Mouse (Mus musculus): ENCODE data around the gene Slx1b.
"Not testable (repeated sequence)": the region's sequence is repeated elsewhere in the genome, so short reads cannot be mapped to it uniquely, and the experiment has no call there.

The Slx1b gene

DNA sequence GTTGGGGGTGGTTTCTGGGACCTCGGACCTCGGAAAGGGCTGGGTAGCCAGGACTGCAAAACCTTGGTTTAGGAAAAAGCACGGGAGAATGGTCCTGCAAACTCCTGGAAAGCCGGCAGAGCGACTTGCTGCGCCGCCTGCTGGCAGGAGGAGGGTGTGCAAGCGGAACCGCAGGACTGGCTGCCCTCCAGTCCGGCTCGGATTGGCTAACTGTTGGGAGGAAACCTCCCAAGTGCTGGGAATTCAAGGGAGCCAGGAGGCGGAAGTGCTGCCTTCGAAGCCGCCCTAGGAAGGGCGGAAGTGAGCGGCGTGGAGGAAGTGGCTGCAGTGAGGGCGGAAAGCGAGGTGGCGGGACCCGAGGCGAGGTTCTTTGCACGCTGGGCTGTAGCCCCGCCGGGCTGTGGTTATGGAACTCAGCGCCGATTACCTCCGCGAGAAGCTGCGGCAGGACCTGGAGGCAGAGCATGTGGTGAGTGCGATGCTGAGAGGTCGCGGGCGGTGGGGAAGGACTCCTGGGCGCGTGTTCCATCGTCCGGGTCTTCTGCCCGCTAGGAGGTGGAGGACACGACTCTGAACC is at the start of gene Slx1b:
Slx1b (minus strand) TSS at position 154 of the 577 bp plus-strand sequence.
- peak; percentile 86 to 92 for DNase-seq (ENCODE audit: low read depth in 1 of 2, low spot score in 2 of 2)

DNA sequence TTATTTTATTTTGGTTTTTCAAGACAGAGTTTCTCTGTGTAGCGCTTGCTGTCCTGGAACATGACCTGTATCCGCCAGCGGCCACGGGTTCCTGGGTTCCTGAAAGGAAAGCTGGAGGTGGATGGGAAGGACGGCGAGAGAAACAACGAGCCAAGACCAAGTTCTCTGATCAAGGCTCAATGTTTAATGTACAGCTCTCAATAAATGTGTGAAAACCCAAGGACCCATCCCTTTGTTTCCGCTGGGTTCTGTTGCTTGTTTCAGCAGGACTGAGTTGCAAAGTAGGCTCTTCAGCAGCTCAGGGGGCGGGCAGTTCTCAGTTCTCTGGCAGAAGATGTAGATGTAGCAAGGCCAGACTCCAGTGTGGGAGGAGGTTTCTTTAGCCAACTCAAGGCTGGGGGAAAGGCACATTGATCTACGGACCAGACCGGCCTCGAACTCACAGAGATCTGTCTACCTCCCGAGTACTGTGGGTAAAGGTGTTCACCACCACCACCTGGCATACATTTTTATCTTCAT is 46.4 kb upstream of the Slx1b start:
- DNase-seq (ENCODE audit: low read depth in 1 of 2, low spot score in 2 of 2): no peak

DNA sequence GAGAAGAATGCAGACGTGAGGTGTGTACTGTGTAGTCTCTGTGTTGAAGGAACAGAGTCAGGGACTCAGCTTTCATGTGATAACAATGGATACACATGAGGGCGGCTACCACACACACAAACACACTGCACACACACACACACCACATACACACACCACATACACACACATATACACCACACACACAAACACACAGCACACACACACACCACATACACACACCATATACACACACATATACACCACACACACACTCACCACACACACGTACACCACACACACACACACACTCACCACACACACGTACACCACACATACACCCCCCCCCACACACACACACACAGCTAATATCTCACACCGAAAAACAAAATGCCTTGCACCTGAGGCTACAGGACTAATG is 45.9 kb upstream of the Slx1b start:
- no peak for DNase-seq (ENCODE audit: low read depth in 1 of 2, low spot score in 2 of 2)

GRCm38 (mm10) chr7:126740977-126741376 is 45.4 kb upstream of the Slx1b start:
- no peak for DNase-seq (ENCODE audit: low read depth in 1 of 2, low spot score in 2 of 2)

DNA sequence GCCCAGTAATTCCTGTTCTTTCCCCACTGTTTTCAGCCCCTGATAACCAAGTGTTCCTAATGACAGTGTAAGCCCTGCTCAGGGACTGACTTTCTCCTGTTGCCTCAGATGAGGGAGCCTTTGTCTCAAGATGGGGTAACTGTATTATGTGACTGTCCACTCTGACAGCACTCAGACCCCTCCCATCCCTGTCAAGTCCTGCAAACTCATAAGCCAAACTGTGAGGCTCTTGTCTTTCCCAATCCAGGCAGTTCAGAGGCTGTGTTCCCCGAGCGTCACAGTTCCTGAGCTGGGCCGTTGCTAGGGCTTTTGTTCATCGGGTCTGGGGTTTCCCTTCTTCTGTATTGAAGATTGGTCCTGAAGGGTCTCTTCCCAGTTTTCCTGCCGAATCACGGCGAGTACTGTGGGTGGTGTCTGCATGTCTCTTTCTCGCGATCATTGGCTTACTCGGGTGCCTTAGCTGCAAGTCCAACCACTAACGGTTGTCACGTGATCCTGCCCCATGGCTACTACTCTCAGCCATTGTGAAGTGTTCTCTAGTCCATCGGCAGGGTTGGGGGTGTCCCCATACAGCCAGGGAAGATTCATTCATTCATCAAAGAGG is 44.6 kb upstream of the Slx1b start:
- DNase-seq (ENCODE audit: low read depth in 1 of 2, low spot score in 2 of 2): no peak

- DNase-seq (ENCODE audit: low read depth in 1 of 2, low spot score in 2 of 2): no peak
Measured at GRCm38 (mm10) chr7:126739551-126739950, 44.0 kb upstream of the Slx1b start.

DNA sequence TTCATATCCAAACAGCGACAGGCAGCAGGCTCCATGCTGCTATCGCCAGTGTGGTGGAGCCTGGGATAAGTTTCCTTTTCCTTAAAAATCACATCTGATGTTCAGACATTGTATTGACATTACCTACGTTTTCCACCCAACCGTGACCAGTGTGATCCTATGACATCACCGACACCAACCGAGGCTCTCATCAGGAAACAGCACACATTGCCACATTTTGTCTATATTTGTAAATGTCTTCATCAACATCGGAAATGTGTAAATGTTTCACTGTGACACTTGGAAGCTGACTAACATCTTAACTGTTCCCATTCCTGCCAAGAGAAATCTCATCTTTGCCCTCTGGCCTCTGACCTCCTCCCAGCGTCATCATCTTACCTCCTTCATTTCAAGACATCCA is 40.5 kb upstream of the Slx1b start:
- no peak for DNase-seq (ENCODE audit: low read depth in 1 of 2, low spot score in 2 of 2)

DNA sequence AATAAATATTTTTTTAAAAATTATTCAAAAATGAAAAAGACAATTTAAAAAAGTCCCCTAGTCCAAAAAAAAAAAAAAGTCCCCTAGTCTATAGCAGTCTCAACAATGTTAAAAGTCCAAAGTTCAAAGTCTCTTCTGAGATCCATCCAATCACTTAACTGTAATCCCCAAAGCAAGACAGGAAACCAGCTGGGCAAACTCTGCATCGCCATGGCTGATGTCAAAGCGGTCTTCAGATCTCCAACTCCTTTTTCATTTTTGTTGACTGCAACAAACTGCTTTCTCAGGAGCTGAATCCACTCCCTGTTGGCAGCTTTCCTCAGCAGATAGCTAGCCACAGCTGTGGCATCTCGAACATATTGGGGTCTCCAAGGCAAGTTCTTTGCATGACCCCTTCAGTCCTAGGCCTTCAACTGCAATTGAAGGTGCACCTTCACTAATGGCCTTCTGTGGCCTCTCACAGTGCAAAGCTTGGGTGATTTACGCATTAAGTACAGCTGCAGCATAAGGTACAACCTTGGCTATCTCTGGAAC is 34.7 kb upstream of the Slx1b start:
- not testable (repeated sequence) for DNase-seq (ENCODE audit: low read depth in 1 of 2, low spot score in 2 of 2)

DNA sequence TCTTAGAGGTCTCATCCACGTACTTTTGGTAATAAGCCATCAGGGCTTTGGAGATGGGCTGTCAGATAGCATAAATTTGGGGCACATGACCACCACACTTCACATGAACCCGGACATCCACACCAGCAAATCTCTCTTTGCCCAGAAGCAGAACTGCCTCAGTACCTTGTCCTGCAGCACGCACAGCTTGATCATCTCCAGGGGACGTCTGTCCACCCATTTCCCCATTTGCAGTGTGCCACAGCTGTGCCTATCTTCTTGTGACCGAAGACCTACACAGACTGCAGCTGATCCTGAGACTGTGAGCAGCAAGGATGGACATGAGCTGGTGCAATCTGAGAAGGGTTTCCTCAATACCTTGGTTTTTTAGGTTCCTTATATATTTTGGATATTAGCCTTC is 30.1 kb upstream of the Slx1b start:
- DNase-seq (ENCODE audit: low read depth in 1 of 2, low spot score in 2 of 2): no peak

- no peak for DNase-seq (ENCODE audit: low read depth in 1 of 2, low spot score in 2 of 2)
Measured at GRCm38 (mm10) chr7:126725077-126725476, 29.5 kb upstream of the Slx1b start.

DNA sequence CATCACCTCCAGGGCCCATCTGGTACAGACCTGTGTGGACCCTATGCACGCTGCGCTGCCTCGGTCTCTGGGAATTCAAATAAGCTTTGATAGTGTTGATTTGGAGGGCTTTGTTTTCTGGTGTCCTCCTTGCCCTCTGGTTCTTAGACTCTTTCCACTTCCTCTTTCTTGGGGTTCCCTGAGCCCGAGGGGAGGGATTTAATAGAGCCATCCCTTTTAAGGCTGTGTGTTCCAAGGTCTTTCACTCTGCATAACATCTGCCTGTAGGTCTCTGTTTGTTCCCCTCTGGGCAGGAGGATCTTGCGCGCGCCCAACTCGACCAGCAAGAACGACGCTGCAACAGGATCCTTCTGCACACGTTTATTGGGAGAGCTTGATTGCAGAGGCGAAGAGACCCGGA is 26.1 kb upstream of the Slx1b start:
- DNase-seq (ENCODE audit: low read depth in 1 of 2, low spot score in 2 of 2): no peak

DNA sequence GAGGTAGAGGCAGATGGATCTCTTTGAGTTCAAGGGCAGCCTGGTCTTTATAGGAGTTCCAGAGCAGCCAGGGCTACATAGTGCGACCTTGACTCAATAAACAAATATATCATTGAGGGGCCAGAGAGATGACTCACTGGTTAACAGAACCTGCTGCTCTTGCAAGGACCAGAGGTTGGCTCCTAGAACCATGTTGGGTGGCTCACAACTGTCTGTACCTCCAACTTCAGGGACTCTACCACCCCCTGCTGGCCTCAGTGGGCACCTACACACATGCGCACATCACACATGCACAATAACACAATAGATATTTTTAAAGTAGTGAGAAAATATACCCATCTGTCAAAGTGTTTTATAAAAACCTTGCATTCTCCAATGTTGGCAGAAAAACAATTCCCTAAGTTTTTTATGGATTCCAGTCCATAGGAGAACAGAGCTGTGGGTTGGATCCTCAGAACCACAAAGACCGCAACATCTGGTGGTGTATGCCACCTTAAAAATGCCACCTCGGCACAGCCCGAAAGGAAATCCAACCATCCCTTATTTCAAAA is 23.3 kb upstream of the Slx1b start:
- no peak for DNase-seq (ENCODE audit: low read depth in 1 of 2, low spot score in 2 of 2)

- no peak for DNase-seq (ENCODE audit: low read depth in 1 of 2, low spot score in 2 of 2)
Measured at GRCm38 (mm10) chr7:126717566-126717965, 22.0 kb upstream of the Slx1b start.

DNA sequence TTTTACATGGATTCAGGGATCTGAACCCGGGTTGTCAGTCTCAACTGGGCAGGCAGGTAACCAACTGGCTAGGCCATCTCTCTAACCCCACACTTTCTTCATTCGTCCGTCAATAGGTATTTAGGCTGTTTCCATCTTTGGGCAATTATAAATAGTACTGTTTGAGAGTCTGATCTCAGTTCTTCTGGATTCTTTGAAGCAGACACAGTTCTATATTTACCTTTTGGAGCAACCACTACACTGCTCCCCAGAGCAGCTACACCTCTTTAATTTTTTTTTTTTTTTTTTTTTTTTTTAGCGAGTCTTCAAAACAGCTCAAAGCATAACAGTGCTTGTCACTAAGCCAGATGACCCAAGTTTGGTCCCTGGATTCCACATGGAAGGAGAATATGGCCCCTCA is 20.1 kb upstream of the Slx1b start:
- no peak for DNase-seq (ENCODE audit: low read depth in 1 of 2, low spot score in 2 of 2)

DNA sequence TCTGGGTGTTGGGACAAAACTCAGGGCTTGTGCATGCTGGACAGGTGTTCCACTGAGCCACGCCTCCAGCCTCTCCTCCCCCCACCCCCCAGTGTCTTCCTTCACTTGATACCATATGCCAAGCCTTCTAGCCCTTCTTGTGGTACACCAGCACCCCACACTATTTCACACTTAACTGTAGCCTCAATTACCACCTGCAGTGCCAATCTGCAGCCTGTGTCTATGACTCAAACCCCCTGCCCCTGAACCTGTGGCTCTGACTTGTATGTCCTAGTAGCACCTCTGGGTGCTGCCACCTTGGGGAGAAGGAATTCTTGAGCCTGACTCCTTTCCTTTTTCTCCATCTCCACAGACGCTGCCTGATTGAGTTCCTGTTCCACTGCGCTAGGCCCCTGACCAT is 16.3 kb upstream of the Slx1b start:
- no peak for DNase-seq (ENCODE audit: low read depth in 1 of 2, low spot score in 2 of 2)

- DNase-seq (ENCODE audit: low read depth in 1 of 2, low spot score in 2 of 2): no peak
Measured at GRCm38 (mm10) chr7:126710266-126710665, 14.7 kb upstream of the Slx1b start.

DNA sequence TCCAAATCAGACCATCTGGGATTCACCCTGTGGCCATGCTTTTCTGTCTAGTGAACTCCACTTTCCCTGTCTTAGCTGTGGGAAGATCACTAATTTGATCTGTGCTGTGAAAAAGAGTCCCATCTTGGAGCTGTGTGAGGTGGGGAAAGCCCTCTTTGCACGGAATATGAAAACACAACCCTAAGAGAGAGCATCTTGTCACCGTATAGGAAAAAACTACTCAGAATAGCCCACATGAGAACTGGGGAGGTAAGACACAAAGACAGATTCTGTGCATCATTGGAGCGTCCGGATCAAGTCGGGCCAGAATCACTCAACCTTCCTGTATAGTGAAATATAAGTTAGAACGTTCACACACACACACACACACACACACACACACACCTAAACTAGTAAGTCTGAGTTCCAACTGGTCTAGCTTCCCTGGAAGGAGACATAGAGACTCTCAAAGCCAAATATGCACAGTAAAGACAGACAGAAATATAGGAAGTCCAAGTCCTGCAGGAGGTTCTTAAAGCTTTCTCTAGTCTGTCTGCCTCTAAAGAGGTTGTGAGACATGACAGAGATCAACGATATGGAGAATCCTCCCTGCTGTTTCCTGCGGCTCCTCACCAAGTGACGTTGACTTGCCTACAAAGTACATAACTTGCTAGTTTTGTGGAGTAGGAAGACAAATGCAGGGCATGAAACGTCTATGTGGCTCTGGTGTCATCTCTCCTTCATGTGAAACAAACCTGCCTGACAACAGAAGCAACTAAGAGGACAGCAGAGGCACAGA is 12.8 kb upstream of the Slx1b start:
- no peak for DNase-seq (ENCODE audit: low read depth in 1 of 2, low spot score in 2 of 2)

GRCm38 (mm10) chr7:126707442-126708174 is 12.0 kb upstream of the Slx1b start, which contains the start of gene Coro1a:
TSS of gene Coro1a (minus strand) at chr7:126707787.
- no peak for DNase-seq (ENCODE audit: low read depth in 1 of 2, low spot score in 2 of 2)

DNA sequence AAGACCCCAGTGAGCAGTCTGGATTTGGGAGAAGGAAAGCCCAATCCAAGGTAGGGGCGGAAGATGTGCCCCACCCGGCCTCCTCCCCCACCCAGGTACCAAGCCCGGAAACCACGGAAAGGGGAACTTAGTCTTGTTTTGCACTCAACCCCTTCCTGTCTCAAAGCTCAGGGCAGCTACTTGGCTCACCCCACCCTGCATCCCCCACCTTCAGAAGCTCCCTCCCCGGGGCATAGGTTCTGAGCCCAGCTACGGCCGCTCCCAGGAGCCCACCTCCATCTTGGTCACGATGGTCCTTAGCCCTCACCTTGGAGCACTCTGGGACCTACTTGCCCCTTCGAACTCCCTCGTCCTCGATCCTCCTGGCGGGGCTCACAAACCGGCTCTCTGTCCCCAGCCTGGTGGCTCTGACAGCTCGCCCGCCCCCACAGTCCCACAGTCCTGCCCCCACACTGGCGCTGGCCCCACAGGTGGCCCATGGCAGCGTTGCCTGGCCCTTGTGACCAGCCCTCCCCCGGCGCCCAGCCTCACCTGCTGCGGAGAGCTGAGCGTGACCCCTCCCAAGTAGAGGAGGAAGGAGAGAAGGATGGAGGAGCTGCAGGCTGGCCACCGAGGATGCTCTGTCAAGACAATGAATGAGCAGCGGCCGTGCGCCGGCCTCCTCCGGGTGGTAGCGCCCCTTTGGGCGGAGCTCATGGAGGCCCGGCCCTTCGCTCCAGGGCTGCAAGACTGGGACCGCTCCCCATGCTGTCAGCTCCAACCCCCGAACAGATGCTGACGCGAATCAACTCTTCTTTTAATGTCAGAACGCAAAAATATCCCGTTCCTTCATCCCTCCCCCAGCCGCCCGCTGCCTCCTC is 8.8 kb upstream of the Slx1b start:
- DNase-seq (ENCODE audit: low read depth in 1 of 2, low spot score in 2 of 2): peak; percentile 54 to 73

GRCm38 (mm10) chr7:126703757-126704077 is 8.1 kb upstream of the Slx1b start:
- no peak for DNase-seq (ENCODE audit: low read depth in 1 of 2, low spot score in 2 of 2)
